Mouse (Mus musculus) heart, embryonic 15.5 days (tissue): ENCODE data around the gene Ddx56. TPM values are rescaled to one million over a fixed set of nuclear protein-coding genes. Genes with fewer than 3 reads are reported as not detected.
"Not testable (repeated sequence)": the region's sequence is repeated elsewhere in the genome, so short reads cannot be mapped to it uniquely, and the experiment has no call there.

Experiments
- ATAC-seq: fragments of 200-750 bp; cut with Nextera tagmentation; replicated peaks from 2 replicates; pipeline ENCODE4 v1.8.0; 2017; ENCODE audit warnings: low read depth, moderate TSS enrichment; ENCODE audit not compliant: insufficient number of reproducible peaks, insufficient read depth, low FRiP score
- H3K27ac ChIP-seq: fragments of 300-500 bp; sonication (generic); 2 replicates; pipeline ENCODE4 v1.5.1; 2015; ENCODE audit warnings: mild to moderate bottlenecking, inconsistent platforms
- H3K27me3 ChIP-seq: fragments of 300-500 bp; sonication (generic); 2 replicates; pipeline ENCODE4 v1.6.1; 2015; ENCODE audit warnings: inconsistent platforms
- H3K36me3 ChIP-seq: fragments of 300-500 bp; sonication (generic); 2 replicates; pipeline ENCODE4 v1.6.1; 2015; ENCODE audit warnings: mild to moderate bottlenecking, inconsistent platforms
- H3K4me1 ChIP-seq: fragments of 300-500 bp; sonication (generic); replicated peaks from 2 replicates; pipeline ENCODE4 v1.6.1; 2015; ENCODE audit warnings: inconsistent platforms
- H3K4me2 ChIP-seq: fragments of 300-500 bp; sonication (generic); 2 replicates; pipeline ENCODE4 v1.6.1; 2015; ENCODE audit warnings: inconsistent platforms, mild to moderate bottlenecking, moderate library complexity
- H3K4me3 ChIP-seq: fragments of 300-500 bp; sonication (generic); 2 replicates; pipeline ENCODE4 v1.5.1; 2015; ENCODE audit warnings: mild to moderate bottlenecking, inconsistent platforms
- H3K9ac ChIP-seq: fragments of 300-500 bp; sonication (generic); 2 replicates; pipeline ENCODE4 v1.6.1; 2015; ENCODE audit warnings: mild to moderate bottlenecking, inconsistent platforms
- H3K9me3 ChIP-seq: fragments of 300-500 bp; sonication (generic); replicated peaks from 2 replicates; pipeline ENCODE4 v1.6.1; 2016; ENCODE audit warnings: inconsistent platforms
- WGBS: fragments of 180-500 bp; shearing (Covaris S2); methylation state at CpG from one replicate; pipeline ENCODE4 v1.1.7; 2015; ENCODE audit warnings: mixed read lengths; 5-methylcytosine and 5-hydroxymethylcytosine counted together
- polyA plus RNA-seq: library from polyadenylated mRNA; unstranded; fragments of >200 nt; fragmentation: Nextera tagmentation; extraction: Ambion mirVana; gene quantifications from 2 replicates; pipeline ENCODE4 v1.2.1, GENCODE M21; 2015

Ddx56 gene
- polyA plus RNA-seq, 1 experiment from 2014 or later = 45.8 TPM

DNA sequence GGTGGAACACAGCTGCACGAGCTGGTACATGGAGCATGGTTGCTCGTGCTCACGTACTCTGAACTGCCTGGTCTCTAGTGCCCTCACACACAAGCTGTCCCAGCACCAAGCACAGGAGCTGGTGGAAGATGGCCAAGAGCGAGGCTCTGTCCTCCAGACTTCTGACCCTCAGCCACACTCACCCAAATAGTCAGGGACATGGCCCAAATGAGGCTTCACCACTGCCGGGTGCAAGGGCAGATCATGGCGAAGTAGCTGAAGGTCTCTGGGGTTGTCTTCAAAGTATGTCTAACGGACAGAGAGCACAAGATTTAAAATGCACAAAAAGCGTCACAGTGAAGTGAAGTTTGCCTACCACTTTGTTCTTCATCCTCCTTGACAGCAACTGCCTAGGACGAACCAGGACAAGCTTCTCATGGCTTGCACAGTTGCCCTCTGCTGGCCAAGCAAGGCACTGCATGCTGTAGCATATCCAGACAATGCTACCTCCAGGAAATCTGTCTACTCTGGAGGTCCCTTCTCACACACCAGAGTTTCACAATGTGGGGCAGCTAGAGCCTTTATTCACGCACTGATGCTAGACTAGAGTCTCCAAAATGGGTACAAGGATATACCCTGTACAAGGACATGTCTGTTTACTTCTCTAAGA is 6.0 kb downstream of the Ddx56 start:
- H3K27ac ChIP-seq = no peak overlapping the region
- ATAC-seq = no peak
- no peaks in the 10 kb centered on the region for H3K27me3 ChIP-seq
- H3K4me1 ChIP-seq = peaks cover 7% of the 10 kb centered on the region
- H3K36me3 ChIP-seq = peaks cover 80% of the 10 kb centered on the region
- H3K9me3 ChIP-seq = no peaks in the 10 kb centered on the region
- H3K4me3 ChIP-seq = no peak overlapping the region
- no peak overlapping the region for H3K4me2 ChIP-seq
- no peak overlapping the region for H3K9ac ChIP-seq
- 75% methylated on average over 10 of the region's 10 CpGs for WGBS

DNA sequence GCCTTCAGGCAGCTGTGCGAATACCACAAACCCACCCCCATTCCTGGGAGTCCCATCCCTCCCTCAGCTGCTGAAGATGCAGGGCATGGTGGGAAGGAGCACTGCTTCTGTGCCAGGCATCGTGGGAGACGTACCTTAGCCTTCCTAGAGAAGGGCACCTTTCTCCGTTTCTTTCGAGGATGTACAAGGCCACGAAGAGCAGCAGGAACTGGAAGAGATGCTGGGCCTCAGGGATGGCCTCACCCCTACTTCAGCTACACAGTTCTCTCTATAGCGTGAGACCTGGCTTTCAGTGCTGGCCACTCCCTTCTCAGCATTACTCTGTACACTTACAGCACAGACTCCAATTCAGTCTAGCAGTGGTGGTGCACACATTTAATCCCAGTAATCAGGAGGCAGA is 8.2 kb downstream of the Ddx56 start:
- Histone ChIP-seq H3K27ac (no peak overlapping the region), H3K4me1 (no peaks in the 10 kb centered on the region), H3K36me3 (peaks cover 65% of the 10 kb centered on the region), H3K9me3 (no peaks in the 10 kb centered on the region), H3K9ac (no peak overlapping the region), H3K4me3 (no peak overlapping the region), H3K4me2 (no peak overlapping the region), H3K27me3 (no peaks in the 10 kb centered on the region)
- WGBS = 93% methylated on average over 7 of the region's 7 CpGs
- no peak for ATAC-seq

DNA sequence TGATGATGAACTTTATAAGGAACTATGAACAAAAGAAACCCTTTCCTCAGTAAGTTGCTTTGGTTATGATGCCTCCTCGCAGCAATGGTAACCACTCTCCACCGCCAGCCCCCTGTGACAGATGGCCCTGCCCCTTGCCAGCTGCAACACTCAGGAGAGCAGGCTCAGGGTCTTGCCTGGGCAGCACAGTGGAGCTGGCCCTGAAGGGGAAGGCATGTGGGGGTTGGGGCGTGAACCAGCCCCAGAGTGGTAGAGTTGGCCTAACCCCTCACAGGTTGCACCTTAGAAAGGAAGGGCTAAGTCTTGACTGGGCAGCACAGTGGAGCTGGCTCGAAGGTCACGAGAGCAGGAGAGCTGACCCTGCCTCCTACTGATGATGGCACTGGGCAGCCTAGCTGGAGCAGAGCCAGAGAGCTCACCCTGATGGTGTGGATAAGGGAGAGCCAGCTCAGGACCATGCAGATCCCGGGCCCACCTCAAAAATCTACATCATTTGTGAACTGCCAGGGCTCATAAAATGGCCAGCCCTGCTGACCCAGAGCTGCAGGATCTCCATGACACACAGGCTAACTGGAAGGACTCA is 11.0 kb downstream of the Ddx56 start:
- WGBS = 61% methylated on average over 6 of the region's 6 CpGs
- H3K27me3 ChIP-seq = no peaks in the 10 kb centered on the region
- H3K9ac ChIP-seq = no peak overlapping the region
- H3K36me3 ChIP-seq = peaks cover 38% of the 10 kb centered on the region
- H3K27ac ChIP-seq = no peak overlapping the region
- no peaks in the 10 kb centered on the region for H3K9me3 ChIP-seq
- no peak for ATAC-seq
- H3K4me2 ChIP-seq = no peak overlapping the region
- no peak overlapping the region for H3K4me3 ChIP-seq
- H3K4me1 ChIP-seq = no peaks in the 10 kb centered on the region

DNA sequence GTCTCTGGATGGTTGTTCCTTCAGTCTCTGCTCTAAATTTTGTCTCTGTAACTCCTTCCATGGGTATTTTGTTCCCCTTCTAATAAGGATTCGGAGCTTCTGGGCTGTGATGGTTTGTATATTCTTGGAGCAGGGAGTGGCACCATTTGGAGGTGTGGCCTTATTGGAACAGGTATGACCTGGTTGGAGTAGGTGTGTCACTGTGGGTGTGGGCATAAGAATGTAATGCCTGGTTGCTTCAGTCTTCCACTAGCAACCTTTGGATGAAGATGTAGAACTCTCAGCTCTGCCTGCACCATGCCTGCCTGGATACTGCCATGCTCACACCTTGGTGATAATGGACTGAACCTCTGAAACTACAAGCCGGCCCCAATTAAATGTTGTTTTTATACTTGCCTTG is 13.0 kb downstream of the Ddx56 start:
- not testable (repeated sequence) for H3K9ac ChIP-seq, H3K4me1 ChIP-seq, H3K4me3 ChIP-seq, H3K4me2 ChIP-seq, H3K9me3 ChIP-seq, ATAC-seq, H3K27me3 ChIP-seq, H3K27ac ChIP-seq
- WGBS = 88% methylated on average over 2 of the region's 2 CpGs
- H3K36me3 ChIP-seq = peaks cover 18% of the 10 kb centered on the region

DNA sequence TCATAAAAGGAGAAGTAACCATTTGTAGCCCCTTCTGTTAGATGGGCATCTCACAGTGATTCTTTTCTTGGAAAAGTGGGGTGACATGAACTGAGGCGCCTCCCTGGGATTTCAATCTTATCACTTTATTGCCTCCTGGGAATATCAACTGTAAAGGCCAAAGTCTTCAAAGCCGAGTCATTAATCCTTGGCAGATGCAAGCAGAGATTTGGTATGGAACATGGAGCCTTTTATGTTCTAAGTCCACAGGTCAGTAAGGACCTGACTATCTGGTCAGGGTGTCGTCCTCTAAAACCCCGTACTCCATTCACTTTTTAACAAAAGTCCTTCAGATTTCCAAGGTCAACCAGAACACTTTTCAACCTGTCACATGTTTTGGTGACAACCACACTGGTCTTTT is 14.7 kb downstream of the Ddx56 start:
- Histone ChIP-seq H3K4me2 (no peak overlapping the region), H3K4me3 (no peak overlapping the region), H3K36me3 (peaks cover under 1% of the 10 kb centered on the region; the same call in 1 of the 2 replicates), H3K9ac (no peak overlapping the region), H3K27me3 (no peaks in the 10 kb centered on the region), H3K4me1 (no peaks in the 10 kb centered on the region), H3K27ac (no peak overlapping the region), H3K9me3 (no peaks in the 10 kb centered on the region)
- no peak for ATAC-seq
- WGBS = 77% methylated on average over 4 of the region's 4 CpGs

DNA sequence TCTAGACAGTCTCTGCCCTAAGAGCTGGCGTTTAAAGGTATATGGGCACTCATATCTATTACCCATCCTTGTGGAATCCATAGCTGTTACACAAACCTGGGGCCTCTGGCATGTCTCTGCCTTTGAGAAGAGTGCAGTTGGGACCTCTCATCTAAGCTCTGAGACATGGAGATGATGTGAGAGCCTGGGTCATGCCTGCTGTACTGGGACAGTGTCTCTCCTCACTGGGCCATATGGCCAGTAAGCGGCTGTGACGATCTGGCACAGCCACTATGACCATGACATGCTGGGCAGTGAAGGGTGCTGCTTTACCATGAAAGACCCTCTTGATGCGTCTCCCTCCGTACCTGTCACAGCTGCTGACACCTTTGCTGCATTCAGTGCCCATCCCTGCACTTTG is 15.3 kb downstream of the Ddx56 start:
- Histone ChIP-seq H3K9me3 (no peaks in the 10 kb centered on the region), H3K4me2 (no peak overlapping the region), H3K4me3 (no peak overlapping the region), H3K27me3 (no peaks in the 10 kb centered on the region), H3K9ac (no peak overlapping the region), H3K27ac (no peak overlapping the region), H3K4me1 (no peaks in the 10 kb centered on the region), H3K36me3 (no peaks in the 10 kb centered on the region)
- WGBS = 83% methylated on average over 5 of the region's 5 CpGs
- ATAC-seq = no peak

DNA sequence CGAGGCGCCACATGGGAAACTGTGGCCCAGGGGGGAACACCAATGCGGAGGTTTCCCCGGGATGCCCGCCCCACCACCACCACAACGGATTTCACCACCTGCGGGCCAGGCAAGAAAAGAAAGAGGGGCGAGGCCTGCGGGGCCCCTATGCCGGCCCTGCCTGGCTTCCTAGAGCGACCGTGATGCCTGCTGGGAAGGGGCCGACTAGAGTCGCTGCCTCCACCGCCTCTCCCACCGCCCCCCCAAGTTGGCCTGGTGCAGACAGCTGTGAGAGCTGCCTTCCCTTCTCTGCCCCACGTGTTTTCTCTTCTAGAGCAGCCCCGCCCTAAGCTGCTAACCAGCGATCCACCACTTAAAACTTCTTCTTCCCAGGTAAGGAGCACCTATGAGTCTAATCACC is 22.9 kb downstream of the Ddx56 start:
- 41% methylated on average over 19 of the region's 19 CpGs for WGBS
- Histone ChIP-seq H3K27me3 (no peaks in the 10 kb centered on the region), H3K9ac (no peak overlapping the region), H3K4me2 (no peak overlapping the region), H3K4me1 (no peaks in the 10 kb centered on the region), H3K27ac (no peak overlapping the region), H3K9me3 (no peaks in the 10 kb centered on the region), H3K36me3 (no peaks in the 10 kb centered on the region), H3K4me3 (no peak overlapping the region)
- no peak for ATAC-seq

DNA sequence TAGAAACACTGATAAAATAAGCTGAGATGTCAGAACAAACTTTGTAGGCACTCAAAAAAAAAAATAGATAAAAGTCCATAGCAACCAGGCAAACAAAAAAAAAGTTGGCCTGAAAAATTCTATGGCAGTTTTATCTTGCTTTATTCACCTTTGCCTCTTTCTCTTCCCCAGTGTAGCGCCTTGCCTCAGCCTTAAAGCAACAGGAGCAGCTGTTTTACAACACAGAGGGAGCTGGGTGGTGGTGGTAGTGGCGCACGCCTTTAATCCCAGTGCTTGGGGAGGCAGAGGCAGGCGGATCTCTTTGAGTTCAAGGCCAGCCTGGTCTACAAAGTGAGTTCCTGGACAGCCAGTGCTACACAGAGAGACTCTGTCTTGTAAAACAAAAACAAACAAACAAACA is 34.5 kb downstream of the Ddx56 start:
- no peaks in the 10 kb centered on the region for H3K36me3 ChIP-seq
- no peak overlapping the region for H3K27ac ChIP-seq
- H3K9me3 ChIP-seq = 0 out of 2 replicates have a peak, but pooled peaks cover 3% of the 10 kb centered on the region
- H3K27me3 ChIP-seq = no peaks in the 10 kb centered on the region
- no peak overlapping the region for H3K4me2 ChIP-seq
- WGBS = 82% methylated on average over 4 of the region's 4 CpGs
- ATAC-seq = no peak
- no peak overlapping the region for H3K9ac ChIP-seq
- H3K4me3 ChIP-seq = no peak overlapping the region
- no peaks in the 10 kb centered on the region for H3K4me1 ChIP-seq

DNA sequence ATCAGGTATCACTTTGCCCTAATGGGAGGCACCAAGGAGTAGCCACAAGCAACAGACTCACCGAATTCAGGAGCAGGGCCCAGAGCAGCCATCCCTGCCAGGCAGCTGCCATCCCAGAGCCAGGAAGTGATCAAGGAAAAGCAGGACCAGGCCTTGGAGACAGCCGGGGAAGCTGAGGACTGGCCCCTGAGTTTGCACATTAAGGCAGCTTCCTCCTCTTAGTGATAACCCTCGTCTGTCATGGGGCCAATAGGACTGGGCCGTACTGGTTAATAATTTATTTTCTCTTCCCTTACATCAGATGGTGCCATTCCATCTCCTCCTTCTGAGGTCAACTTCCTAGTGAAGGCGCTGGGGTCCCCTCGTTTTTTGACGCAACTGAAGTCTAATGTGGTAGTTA is 37.6 kb downstream of the Ddx56 start, which contains the start of gene Npc1l1:
Npc1l1 (minus strand) TSS at position 132 of the 400 bp plus-strand sequence.
- Histone ChIP-seq H3K4me3 (no peak within 1 kb of the TSS), H3K27ac (no peak within 1 kb of the TSS), H3K27me3 (peaks cover 7% of the 10 kb centered on the region; the same call in 1 of the 2 replicates), H3K4me2 (no peak within 1 kb of the TSS), H3K4me1 (no peaks in the 10 kb centered on the region), H3K9me3 (0 out of 2 replicates have a peak, but pooled peaks cover under 1% of the 10 kb centered on the region), H3K9ac (no peak within 1 kb of the TSS), H3K36me3 (no peaks in the 10 kb centered on the region)
- 71% methylated on average over 7 of the region's 7 CpGs for WGBS
- ATAC-seq = no peak

DNA sequence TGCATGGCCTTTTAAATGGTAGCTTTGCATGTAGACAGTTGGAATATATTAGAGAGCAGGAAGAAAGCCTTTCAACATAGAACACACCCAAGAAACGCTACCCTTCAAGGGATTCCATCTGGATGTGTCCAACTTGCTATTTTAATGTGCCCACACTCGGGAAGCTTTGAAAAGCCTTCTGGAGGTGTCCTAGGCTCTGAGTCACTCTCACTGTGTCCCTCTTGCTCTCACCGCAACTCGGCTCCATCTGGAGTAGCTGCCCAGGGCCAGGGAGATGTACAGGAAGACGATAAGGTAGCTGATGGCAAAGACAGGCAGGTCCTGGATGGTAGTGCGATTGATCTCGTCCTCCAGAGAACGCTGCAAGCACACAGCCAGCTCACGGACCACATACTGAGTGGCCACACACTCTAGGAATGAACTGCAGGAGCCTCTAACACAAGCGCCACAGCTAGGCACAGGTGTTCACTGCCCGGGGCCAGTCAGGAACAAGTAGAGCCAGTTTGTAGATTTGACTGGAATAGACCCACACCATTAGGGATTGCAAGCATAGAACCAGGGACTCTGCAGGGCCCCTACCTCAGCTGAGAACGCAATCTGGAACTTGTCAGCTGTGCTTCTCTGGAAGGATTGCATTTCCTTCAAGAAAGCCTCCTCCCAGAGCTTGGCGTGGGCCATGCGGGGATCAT is 42.9 kb downstream of the Ddx56 start:
- Histone ChIP-seq H3K4me3 (no peak overlapping the region), H3K4me1 (no peaks in the 10 kb centered on the region), H3K4me2 (no peak overlapping the region), H3K27me3 (peaks cover 10% of the 10 kb centered on the region; the same call in 1 of the 2 replicates), H3K9me3 (no peaks in the 10 kb centered on the region), H3K9ac (no peak overlapping the region), H3K36me3 (no peaks in the 10 kb centered on the region), H3K27ac (no peak overlapping the region)
- 67% methylated on average over 14 of the region's 14 CpGs for WGBS
- ATAC-seq = no peak

DNA sequence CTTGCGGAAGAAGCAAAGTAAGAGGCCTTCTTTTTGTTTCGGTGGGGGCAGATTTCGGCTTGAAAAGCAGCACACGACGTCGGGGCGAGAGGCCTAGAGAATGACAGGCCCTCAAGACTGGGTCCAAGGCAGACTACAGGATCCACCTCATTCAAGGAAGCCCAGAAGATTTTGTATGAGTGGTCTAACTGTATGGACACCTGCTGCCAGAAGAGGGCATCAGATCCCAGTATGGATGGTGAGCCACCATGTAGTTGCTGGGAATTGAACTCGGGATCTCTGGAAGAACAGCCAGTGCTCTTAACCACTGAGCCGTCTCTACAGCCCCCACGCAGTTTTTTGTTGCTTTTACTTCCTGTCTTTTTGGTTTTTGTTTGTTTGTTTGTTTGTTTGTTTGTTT is 45.4 kb downstream of the Ddx56 start:
- ATAC-seq = no peak
- Histone ChIP-seq H3K4me1 (no peaks in the 10 kb centered on the region), H3K27me3 (peaks cover 10% of the 10 kb centered on the region; the same call in 1 of the 2 replicates), H3K36me3 (no peaks in the 10 kb centered on the region), H3K4me2 (no peak overlapping the region), H3K9me3 (no peaks in the 10 kb centered on the region), H3K4me3 (no peak overlapping the region), H3K27ac (no peak overlapping the region), H3K9ac (no peak overlapping the region)
- 93% methylated on average over 10 of the region's 10 CpGs for WGBS
